Mouse (Mus musculus) G1E (cell line): ENCODE data around the gene Gm37419. TPM values are rescaled to one million over a fixed set of nuclear protein-coding genes. Genes with fewer than 3 reads are reported as not detected.

Experiments used
- ATAC-seq: 2 replicates; pipeline ENCODE4 v1.8.0; 2016; ENCODE audit warnings: mild to moderate bottlenecking; ENCODE audit not compliant: insufficient number of reproducible peaks, poor library complexity, low FRiP score, severe bottlenecking; ENCODE audit errors: extremely low read depth
- DNase-seq: peaks from one replicate; pipeline ENCODE4 v3.0.0; 2012; ENCODE audit warnings: low spot score
- H3K27me3 ChIP-seq: 2 replicates; pipeline ENCODE4 v1.6.1; 2012; ENCODE audit warnings: mild to moderate bottlenecking, low read length, inconsistent platforms; ENCODE audit not compliant: insufficient read depth
- H3K36me3 ChIP-seq: replicated peaks from 2 replicates; pipeline ENCODE3; 2012; ENCODE audit warnings: mild to moderate bottlenecking, inconsistent platforms
- H3K4me1 ChIP-seq: 2 replicates; pipeline ENCODE4 v1.6.1; 2012; ENCODE audit warnings: low read depth, low read length, inconsistent platforms, mixed read lengths; ENCODE audit not compliant: insufficient read depth
- H3K4me3 ChIP-seq: 2 replicates; pipeline ENCODE4 v1.5.1; 2012; ENCODE audit warnings: low read depth, mild to moderate bottlenecking, inconsistent platforms, low read length, moderate library complexity, mixed read lengths
- H3K9me3 ChIP-seq: replicated peaks from 2 replicates; pipeline ENCODE4 v1.6.1; 2012; ENCODE audit warnings: inconsistent platforms
- CTCF ChIP-seq: IDR thresholded peaks from 2 replicates; pipeline ENCODE4 v1.5.1; 2012; ENCODE audit warnings: low read depth, low read length, inconsistent platforms, mixed read lengths
- GATA1 ChIP-seq: IDR thresholded peaks from 2 replicates; pipeline ENCODE4 v1.6.1; 2012; ENCODE audit warnings: borderline replicate concordance, low read length, inconsistent platforms, mixed read lengths
- GATA2 ChIP-seq: IDR thresholded peaks from 2 replicates; pipeline ENCODE4 v1.6.1; 2012; ENCODE audit warnings: low read depth, low read length, inconsistent platforms, borderline replicate concordance
- POLR2AphosphoS5 ChIP-seq: IDR thresholded peaks from 2 replicates; pipeline ENCODE4 v1.6.1; 2012; ENCODE audit warnings: low read depth, low read length, inconsistent platforms; ENCODE audit not compliant: insufficient replicate concordance
- TAL1 ChIP-seq: conservative IDR thresholded peaks from 2 replicates; pipeline ENCODE4 v1.6.1; 2012; ENCODE audit warnings: low read depth, low read length, inconsistent platforms, mixed read lengths
- polyA plus RNA-seq: library from polyadenylated mRNA; stranded (reverse); fragments of >175 nt; gene quantifications from 2 replicates; pipeline ENCODE4 v1.2.3, GENCODE M21; 2012
- total RNA-seq, 2 experiments: library from RNA; stranded (forward) in 1 of 2; stranded (reverse) in 1 of 2; fragments of 200-1000 nt in 1 of 2; fragments of >200 nt in 1 of 2; fragmentation: Nextera tagmentation in 1 of 2; gene quantifications; 2 replicates each; pipeline ENCODE4 v1.2.3; 2014 to 2017

The Gm37419 gene
- total and polyA plus RNA-seq, 3 experiments = not detected

DNA sequence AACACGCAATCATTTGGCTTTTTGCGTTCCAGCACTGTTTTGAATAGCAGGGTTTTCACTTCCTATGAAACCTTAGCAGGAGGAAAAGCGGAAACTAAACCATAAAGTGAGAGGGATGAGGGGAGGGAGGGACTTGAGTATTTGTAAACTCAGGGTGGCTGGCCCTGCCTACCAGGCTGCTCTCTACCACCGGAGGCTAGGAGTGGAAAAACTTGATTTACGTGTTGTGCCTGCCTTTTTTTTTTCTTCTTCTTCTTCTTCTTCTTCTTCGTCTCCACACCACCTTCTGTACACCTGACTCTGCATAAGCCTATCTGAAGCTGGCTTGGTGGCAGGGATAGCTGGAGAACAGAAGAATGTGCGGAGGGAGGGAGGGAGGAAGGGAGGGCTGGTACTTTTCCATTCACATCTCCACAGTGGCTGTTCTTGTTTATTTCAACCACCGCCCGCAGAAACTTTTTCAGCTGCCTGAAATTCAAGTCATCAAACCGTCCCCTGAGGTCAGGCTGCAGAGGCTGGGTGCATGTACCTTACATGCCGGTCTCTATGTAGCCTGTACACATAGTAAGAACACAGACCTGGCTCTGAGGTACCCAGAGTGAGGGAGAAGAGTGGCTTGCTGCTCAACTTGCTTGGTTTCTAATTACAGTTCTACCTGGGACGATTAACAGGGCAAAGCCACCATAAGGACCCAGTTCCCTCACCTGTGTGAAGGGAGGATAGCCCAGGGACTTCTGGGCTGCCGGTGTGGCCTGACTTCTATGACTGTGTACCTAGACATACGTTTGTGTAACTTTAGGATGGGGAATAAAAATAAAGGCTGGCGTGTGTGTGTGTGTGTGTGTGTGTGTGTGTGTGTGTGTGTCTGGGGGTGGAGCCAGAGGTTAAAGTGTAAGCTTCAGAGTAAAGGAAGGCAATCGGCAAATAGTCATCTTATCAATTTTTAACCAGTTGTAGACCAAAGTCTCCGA is 5.4 kb downstream of the Gm37419 start:
- no peak for ATAC-seq
- Histone ChIP-seq H3K9me3 (peaks cover 23% of the 10 kb centered on the region), H3K36me3 (no peaks in the 10 kb centered on the region), H3K4me3 (no peak overlapping the region), H3K27me3 (no peaks in the 10 kb centered on the region), H3K4me1 (no peaks in the 10 kb centered on the region)
- DNase-seq = no peak
- no peak for TF ChIP-seq CTCF
- TF ChIP-seq GATA1 = no peak
- no peak for TF ChIP-seq GATA2
- TF ChIP-seq TAL1 = no peak
- TF ChIP-seq POLR2AphosphoS5 = no peak

DNA sequence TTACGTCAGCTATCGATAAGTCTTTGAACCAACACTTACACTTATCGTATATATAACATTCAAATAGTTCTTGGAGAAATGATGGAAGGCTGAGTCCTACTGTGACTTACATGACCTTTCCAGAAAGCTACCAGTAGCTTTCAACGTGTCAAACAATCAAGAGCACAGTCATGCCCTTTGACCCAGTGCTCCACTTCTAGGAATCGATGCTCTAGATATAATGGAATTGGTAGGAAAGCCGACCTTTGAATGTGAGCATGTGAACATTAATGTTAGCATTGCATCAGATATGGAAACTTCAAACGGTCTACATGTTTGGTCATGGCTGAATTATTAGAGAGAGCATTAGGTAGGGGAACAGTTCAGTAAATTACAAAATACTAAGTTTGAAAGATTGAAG is 8.1 kb downstream of the Gm37419 start:
- no peak for ATAC-seq
- H3K36me3 ChIP-seq = no peaks in the 10 kb centered on the region
- DNase-seq = no peak

DNA sequence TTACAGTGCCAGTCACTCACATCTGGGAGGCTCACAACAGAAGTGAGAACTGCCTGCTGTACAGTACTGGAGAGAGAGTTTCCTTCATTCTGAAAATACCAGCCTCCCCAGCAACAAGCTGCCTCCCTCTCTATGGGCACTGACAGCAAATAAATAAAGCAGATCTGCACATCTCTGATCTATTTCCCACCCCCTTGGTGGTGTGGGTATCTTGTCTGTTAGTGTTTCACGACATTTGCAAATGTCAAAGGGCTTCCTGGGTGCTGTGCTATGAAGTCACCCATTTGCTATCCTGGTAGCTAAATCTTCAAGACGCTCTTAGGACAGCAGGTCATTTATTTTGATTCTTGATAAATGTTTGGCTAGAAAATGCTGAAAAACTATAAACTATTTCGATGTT is 8.9 kb downstream of the Gm37419 start:
- Histone ChIP-seq H3K27me3 (no peaks in the 10 kb centered on the region), H3K4me1 (no peaks in the 10 kb centered on the region), H3K4me3 (no peak overlapping the region), H3K9me3 (peaks cover 25% of the 10 kb centered on the region), H3K36me3 (no peaks in the 10 kb centered on the region)
- ATAC-seq (no peak), DNase-seq (no peak)
- no peak for TF ChIP-seq GATA2

More for the DNA sequence above, 8.1 kb downstream of the Gm37419 start:
- H3K9me3 ChIP-seq = peaks cover 27% of the 10 kb centered on the region
- no peaks in the 10 kb centered on the region for H3K4me1 ChIP-seq
- no peak for TF ChIP-seq POLR2AphosphoS5
- no peak for TF ChIP-seq CTCF
- no peak for TF ChIP-seq GATA2
- H3K4me3 ChIP-seq = no peak overlapping the region
- no peaks in the 10 kb centered on the region for H3K27me3 ChIP-seq

DNA sequence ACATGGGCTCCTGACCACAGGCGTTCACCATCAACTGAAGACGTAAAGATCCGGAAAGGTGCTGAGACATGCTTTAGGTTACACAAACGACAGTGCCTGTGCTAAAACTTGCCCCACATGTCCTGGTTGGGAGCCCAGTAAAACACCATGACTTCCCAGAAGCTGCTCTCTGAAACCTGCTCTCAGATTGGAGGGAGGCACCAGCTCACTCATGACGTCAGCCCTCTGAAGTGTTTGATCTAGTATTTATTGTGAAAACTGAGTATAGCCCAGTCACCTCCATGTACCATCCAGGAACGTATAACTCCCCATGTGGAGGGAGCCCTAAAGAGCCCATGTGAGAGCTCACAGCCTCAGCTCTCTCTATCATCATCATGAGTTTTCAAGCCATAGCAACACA is 9.6 kb downstream of the Gm37419 start:
- no peak for DNase-seq
- Histone ChIP-seq H3K4me1 (no peaks in the 10 kb centered on the region), H3K27me3 (no peaks in the 10 kb centered on the region), H3K36me3 (no peaks in the 10 kb centered on the region), H3K4me3 (no peak overlapping the region), H3K9me3 (peaks cover 24% of the 10 kb centered on the region)
- no peak for TF ChIP-seq GATA1
- no peak for TF ChIP-seq CTCF
- no peak for ATAC-seq

DNA sequence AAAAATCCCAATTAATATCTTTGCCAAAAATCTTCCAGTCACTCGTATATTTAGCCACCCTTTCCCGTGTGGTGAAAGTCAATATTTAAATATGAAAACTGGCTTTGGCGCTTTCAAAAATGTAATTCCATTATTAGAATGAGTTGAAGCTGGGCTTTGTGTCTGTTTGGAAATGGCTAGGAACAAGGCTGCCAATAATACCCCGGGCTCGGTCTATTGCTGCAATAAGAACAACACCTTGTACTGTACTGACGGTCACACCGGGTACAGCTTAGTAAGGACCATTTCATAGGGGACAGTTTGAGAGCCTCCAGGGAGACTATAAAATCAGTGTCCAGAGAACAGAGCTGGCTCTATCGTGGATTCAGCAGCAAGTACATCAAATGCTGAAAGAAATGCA is 17.6 kb downstream of the Gm37419 start:
- no peak for ATAC-seq
- Histone ChIP-seq H3K9me3 (peaks cover 6% of the 10 kb centered on the region; the same call in 1 of the 2 replicates), H3K4me1 (no peaks in the 10 kb centered on the region), H3K36me3 (no peaks in the 10 kb centered on the region), H3K4me3 (no peak overlapping the region), H3K27me3 (no peaks in the 10 kb centered on the region)
- TF ChIP-seq POLR2AphosphoS5 (no peak), GATA1 (no peak), TAL1 (no peak), GATA2 (no peak), CTCF (no peak)
- no peak for DNase-seq

DNA sequence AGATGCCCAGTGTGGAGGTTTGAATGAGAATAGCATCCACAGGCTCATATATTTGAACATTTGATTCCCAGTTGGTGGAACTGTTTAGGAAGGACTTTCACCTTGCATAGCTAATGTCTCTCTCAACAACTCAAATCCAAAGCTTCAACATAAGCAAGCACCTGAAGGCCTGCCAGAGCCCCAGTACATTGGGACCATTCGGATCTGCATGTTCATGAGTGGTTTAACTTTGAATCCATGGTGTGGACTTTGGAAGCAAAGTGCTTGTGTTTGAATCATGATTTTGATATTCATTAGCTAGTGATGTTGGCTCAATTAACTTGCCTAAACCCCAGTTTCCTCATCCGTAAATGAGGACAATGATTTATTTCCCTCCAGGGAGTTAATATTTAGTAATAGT is 21.6 kb downstream of the Gm37419 start:
- H3K4me3 ChIP-seq = no peak overlapping the region
- ATAC-seq (no peak), DNase-seq (no peak)
- no peaks in the 10 kb centered on the region for H3K36me3 ChIP-seq
- H3K9me3 ChIP-seq = peaks cover 16% of the 10 kb centered on the region
- H3K4me1 ChIP-seq = no peaks in the 10 kb centered on the region
- H3K27me3 ChIP-seq = no peaks in the 10 kb centered on the region
- TF ChIP-seq CTCF (no peak), POLR2AphosphoS5 (no peak), GATA1 (no peak), GATA2 (no peak), TAL1 (no peak)

DNA sequence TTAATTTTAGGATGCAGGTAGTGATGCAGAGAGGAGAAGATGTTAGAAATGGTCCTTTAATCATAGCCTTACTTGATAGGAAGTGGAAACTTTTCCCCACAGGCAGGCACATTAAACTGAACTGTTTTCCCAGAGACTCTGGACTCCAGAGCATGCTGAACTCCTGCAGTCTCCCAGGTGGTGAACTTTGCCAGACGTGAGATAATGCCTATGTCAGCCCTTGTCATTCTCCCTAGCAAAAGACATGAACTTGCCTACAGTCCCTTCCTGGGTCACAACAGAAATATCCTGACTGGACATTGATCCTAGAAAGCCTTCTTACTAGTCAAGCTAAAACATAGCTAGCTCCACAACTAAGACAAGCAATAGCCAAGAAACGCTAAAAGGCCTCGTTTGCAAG is 23.0 kb downstream of the Gm37419 start:
- H3K9me3 ChIP-seq = peaks cover 23% of the 10 kb centered on the region
- ATAC-seq (no peak), DNase-seq (no peak)
- H3K27me3 ChIP-seq = no peaks in the 10 kb centered on the region
- no peak for TF ChIP-seq POLR2AphosphoS5
- no peak for TF ChIP-seq CTCF
- TF ChIP-seq TAL1 = no peak
- no peak for TF ChIP-seq GATA2
- no peak for TF ChIP-seq GATA1
- no peak overlapping the region for H3K4me3 ChIP-seq
- H3K4me1 ChIP-seq = no peaks in the 10 kb centered on the region
- no peaks in the 10 kb centered on the region for H3K36me3 ChIP-seq
